Mouse (Mus musculus) heart, postnatal 0 days (tissue): Measurements from ENCODE around the gene Ubtf.

Source experiments
- CTCF ChIP-seq: IDR thresholded peaks from 2 replicates; pipeline ENCODE4 v1.5.1; 2016; ENCODE audit warnings: antibody characterized with exemption, control low read depth, low read depth
- EP300 ChIP-seq: IDR thresholded peaks from 2 replicates; pipeline ENCODE4 v1.6.1; 2016; ENCODE audit warnings: antibody characterized with exemption, low read depth

- TF ChIP-seq CTCF (no peak), EP300 (no peak)
Measured at GRCm38 (mm10) chr11:102276411-102276915, 43.1 kb downstream of the Ubtf start.
